Mouse (Mus musculus): ENCODE results near the gene Adarb1.

GRCm38 (mm10) chr10:77440841-77441755 is 23.0 kb upstream of the Adarb1 start:
- TF ChIP-seq CTCF (IDR thresholded peaks at IDR 0.05; ENCODE audit: borderline replicate concordance, insufficient read depth, low read depth, low read length) (no peak), POLR2A (IDR thresholded peaks at IDR 0.05; ENCODE audit: borderline replicate concordance, insufficient read depth, low read length) (no peak)
